Mouse (Mus musculus) left cerebral cortex, adult 9 months (tissue): Measurements from ENCODE around the gene Olfr873.
"Not testable (repeated sequence)": the region's sequence is repeated elsewhere in the genome, so short reads cannot be mapped to it uniquely, and the experiment has no call there.

ENCODE experiments used
- DNase-seq, 2 experiments: peaks; one replicate each; pipeline ENCODE4 v3.0.0; 2022; ENCODE audit warnings: low spot score in 2 of 2

Olfr873 gene

DNA sequence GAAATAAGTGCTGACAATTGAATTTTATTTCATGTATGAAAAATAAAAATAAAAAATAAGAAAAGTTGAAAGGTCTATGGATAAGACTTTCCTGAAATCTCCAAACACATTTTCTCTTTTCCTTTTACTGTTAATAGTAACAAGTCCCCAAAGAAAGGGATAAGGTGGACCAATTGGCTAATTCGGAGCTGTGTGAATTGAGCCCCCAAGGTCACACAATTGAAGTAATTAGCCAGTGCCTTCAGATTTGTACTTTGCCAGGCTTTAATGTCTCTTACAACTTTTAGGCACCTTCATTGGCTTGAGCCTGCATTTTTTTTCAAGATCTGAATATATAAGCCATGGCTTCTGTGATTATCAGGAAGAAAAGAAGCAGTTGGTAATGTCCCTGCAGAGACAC lies at the start of gene Olfr873:
Olfr873 (plus strand) TSS at position 301 of the 400 bp plus-strand sequence.
- no peak for DNase-seq

DNA sequence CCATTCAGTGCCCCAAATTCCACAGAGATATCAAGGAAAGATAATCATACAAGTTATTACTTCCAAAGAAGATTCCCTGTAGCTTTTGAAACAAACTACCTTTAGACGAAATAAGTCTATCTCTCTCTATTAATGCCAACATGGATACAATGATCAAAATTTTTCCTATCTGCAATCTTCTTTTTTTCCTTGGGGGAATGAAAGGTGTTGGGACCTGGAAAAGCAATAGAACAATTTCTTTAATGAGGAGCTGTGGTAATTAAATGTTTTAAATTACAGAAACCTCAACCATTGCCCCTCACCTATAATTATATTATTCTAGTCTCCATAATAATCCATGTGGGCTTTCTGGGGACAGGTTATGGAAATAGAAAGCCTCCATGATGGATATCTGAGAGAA lies 16.3 kb upstream of the Olfr873 start, which contains the start of gene Olfr39:
Olfr39 (plus strand) TSS at position 301 of the 400 bp plus-strand sequence.
- DNase-seq: no peak

DNA sequence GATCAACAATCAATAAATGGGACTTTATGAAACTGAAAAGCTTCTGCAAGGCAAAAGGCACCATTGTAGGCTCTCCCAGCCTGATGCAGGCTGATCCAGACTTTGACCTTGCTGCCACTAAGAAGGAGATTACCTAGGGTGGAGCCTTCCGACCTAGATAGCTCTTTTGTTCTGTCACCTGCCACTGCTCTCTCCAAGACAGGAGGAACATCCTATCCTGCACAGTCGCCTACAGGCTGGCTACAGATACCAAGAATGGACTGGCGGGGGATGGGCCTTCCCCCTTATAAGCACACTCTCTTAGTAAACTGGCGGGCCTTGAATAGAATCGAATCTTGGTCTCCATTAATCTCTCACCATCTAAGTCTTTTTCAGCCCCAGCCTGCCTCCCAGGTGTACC lies 2.8 kb upstream of the Olfr873 start:
- DNase-seq: not testable (repeated sequence)

DNA sequence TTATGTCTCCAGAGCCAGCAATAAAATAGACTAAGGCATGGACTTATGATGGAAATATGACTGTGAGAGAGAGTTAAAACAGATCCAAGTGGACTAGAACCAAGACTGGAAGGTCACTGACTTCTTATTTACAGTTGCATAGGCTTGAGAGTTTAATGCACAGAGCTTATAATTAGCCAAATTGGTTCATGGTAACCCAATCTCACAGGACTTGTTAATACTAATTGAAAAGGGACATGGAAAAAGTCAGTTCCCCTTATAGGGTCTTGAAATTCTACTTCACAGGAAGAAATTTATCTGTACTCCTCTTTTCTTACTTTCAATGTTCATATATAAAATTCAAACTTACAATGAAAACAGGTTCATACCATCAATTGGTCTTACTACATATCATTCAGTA lies 37.7 kb downstream of the Olfr873 start, which contains the start of gene Olfr18:
Olfr18 (minus strand) TSS at position 101 of the 400 bp plus-strand sequence.
- no peak for DNase-seq

DNA sequence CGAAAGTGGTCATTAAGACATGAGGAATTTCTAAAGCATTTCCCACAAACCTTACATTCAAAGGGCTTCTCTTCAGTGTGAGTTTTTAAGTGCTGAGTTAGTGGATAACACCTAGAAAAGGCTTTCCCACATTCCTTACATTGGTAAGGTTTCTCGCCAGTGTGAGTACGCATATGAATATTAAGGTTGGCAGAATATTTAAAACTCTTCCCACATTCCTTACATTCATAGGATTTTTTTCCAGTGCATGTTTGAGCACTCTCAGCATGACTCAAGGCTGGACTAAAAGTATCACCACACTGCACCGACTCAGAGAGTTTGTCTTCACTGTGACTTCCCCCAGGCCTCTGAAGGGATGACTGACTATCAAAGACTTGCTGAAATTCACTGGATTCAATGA lies 50.2 kb downstream of the Olfr873 start:
- no peak for DNase-seq
